Mouse (Mus musculus): ENCODE measurements around the gene Fbxw11. TPM values are rescaled to one million over a fixed set of nuclear protein-coding genes. Genes with fewer than 3 reads are reported as not detected.
"Not testable (repeated sequence)": the region's sequence is repeated elsewhere in the genome, so short reads cannot be mapped to it uniquely, and the experiment has no call there.

The Fbxw11 gene
- polyA plus RNA-seq, 1 experiment from 2014 or later = 89.8 TPM

GRCm38 (mm10) chr11:32615561-32615960 lies 27.0 kb upstream of the Fbxw11 start:
- Histone ChIP-seq H3K4me1 (replicated peaks) (peaks cover 41% of the 10 kb centered on the region), H3K9me3 (no peaks in the 10 kb centered on the region), H3K27me3 (ENCODE audit: insufficient read depth, poor library complexity, severe bottlenecking) (no peaks in the 10 kb centered on the region), H3K27ac (peak overlapping the region; percentile 64), H3K4me3 (0 out of 2 replicates have a peak overlapping the region, but pooled peaks have one; percentile 18), H3K36me3 (peaks cover 14% of the 10 kb centered on the region)
- DNase-seq (ENCODE audit: low spot score) = peak; percentile 51
- 14% methylated on average over 11 of the region's 11 CpGs for WGBS

- H3K36me3 ChIP-seq = peaks cover 14% of the 10 kb centered on the region
- H3K9me3 ChIP-seq = no peaks in the 10 kb centered on the region
- DNase-seq (ENCODE audit: low spot score) = no peak
- H3K27me3 ChIP-seq (ENCODE audit: insufficient read depth, poor library complexity, severe bottlenecking) = no peaks in the 10 kb centered on the region
- no peak overlapping the region; the same call in 1 of the 2 replicates for H3K27ac ChIP-seq
- 66% methylated on average over 6 of the region's 6 CpGs for WGBS
- peaks cover 46% of the 10 kb centered on the region for H3K4me1 ChIP-seq (replicated peaks)
- H3K4me3 ChIP-seq = no peak overlapping the region
Observed at GRCm38 (mm10) chr11:32616091-32616490, 26.4 kb upstream of the Fbxw11 start.

GRCm38 (mm10) chr11:32618036-32618435 lies 24.5 kb upstream of the Fbxw11 start:
- Histone ChIP-seq H3K9me3 (no peaks in the 10 kb centered on the region), H3K36me3 (peaks cover 12% of the 10 kb centered on the region), H3K4me1 (replicated peaks) (peaks cover 54% of the 10 kb centered on the region), H3K27ac (no peak overlapping the region), H3K4me3 (no peak overlapping the region), H3K27me3 (ENCODE audit: insufficient read depth, poor library complexity, severe bottlenecking) (peaks cover 5% of the 10 kb centered on the region; the same call in 1 of the 2 replicates)
- WGBS = 88% methylated on average over 1 of the region's 1 CpGs
- no peak for DNase-seq (ENCODE audit: low spot score)

GRCm38 (mm10) chr11:32618641-32619040 lies 23.9 kb upstream of the Fbxw11 start:
- Histone ChIP-seq H3K27ac (peak overlapping the region; percentile 66; the same call in 1 of the 2 replicates), H3K4me1 (replicated peaks) (peaks cover 60% of the 10 kb centered on the region)
- WGBS = 87% methylated on average over 5 of the region's 5 CpGs
- H3K36me3 ChIP-seq; H3K4me3 ChIP-seq; DNase-seq (ENCODE audit: low spot score); H3K9me3 ChIP-seq; H3K27me3 ChIP-seq (ENCODE audit: insufficient read depth, poor library complexity, severe bottlenecking): not testable (repeated sequence)

GRCm38 (mm10) chr11:32619257-32619816 lies 23.2 kb upstream of the Fbxw11 start:
- Histone ChIP-seq H3K27me3 (ENCODE audit: insufficient read depth, poor library complexity, severe bottlenecking) (peaks cover 5% of the 10 kb centered on the region; the same call in 1 of the 2 replicates), H3K4me1 (replicated peaks) (peaks cover 66% of the 10 kb centered on the region), H3K27ac (peak overlapping the region; percentile 66), H3K4me3 (no peak overlapping the region), H3K36me3 (0 out of 2 replicates have a peak, but pooled peaks cover 4% of the 10 kb centered on the region), H3K9me3 (no peaks in the 10 kb centered on the region)
- DNase-seq (ENCODE audit: low spot score) = no peak
- 58% methylated on average over 8 of the region's 8 CpGs for WGBS

GRCm38 (mm10) chr11:32619866-32620456 lies 22.6 kb upstream of the Fbxw11 start:
- peak; percentile 57 for DNase-seq (ENCODE audit: low spot score)
- H3K36me3 ChIP-seq = no peaks in the 10 kb centered on the region
- peaks cover 5% of the 10 kb centered on the region; the same call in 1 of the 2 replicates for H3K27me3 ChIP-seq (ENCODE audit: insufficient read depth, poor library complexity, severe bottlenecking)
- no peaks in the 10 kb centered on the region for H3K9me3 ChIP-seq
- 0 out of 2 replicates have a peak overlapping the region, but pooled peaks have one; percentile 12 for H3K27ac ChIP-seq
- WGBS = 61% methylated on average over 6 of the region's 6 CpGs
- H3K4me3 ChIP-seq = no peak overlapping the region
- peaks cover 62% of the 10 kb centered on the region for H3K4me1 ChIP-seq (replicated peaks)

GRCm38 (mm10) chr11:32621831-32622478 lies 20.6 kb upstream of the Fbxw11 start:
- Histone ChIP-seq H3K4me3 (no peak overlapping the region), H3K4me1 (replicated peaks) (peaks cover 51% of the 10 kb centered on the region), H3K27me3 (ENCODE audit: insufficient read depth, poor library complexity, severe bottlenecking) (peaks cover 5% of the 10 kb centered on the region; the same call in 1 of the 2 replicates), H3K36me3 (no peaks in the 10 kb centered on the region), H3K27ac (no peak overlapping the region), H3K9me3 (no peaks in the 10 kb centered on the region)
- 82% methylated on average over 12 of the region's 12 CpGs for WGBS
- no peak for DNase-seq (ENCODE audit: low spot score)

GRCm38 (mm10) chr11:32622479-32623190 lies 19.9 kb upstream of the Fbxw11 start:
- Histone ChIP-seq H3K27ac (no peak overlapping the region), H3K4me1 (replicated peaks) (peaks cover 51% of the 10 kb centered on the region), H3K9me3 (no peaks in the 10 kb centered on the region), H3K36me3 (no peaks in the 10 kb centered on the region), H3K27me3 (ENCODE audit: insufficient read depth, poor library complexity, severe bottlenecking) (peaks cover 5% of the 10 kb centered on the region; the same call in 1 of the 2 replicates), H3K4me3 (no peak overlapping the region)
- 87% methylated on average over 13 of the region's 13 CpGs for WGBS
- no peak for DNase-seq (ENCODE audit: low spot score)

- peaks cover 47% of the 10 kb centered on the region for H3K4me1 ChIP-seq (replicated peaks)
- no peaks in the 10 kb centered on the region for H3K36me3 ChIP-seq
- no peak for DNase-seq (ENCODE audit: low spot score)
- no peaks in the 10 kb centered on the region for H3K9me3 ChIP-seq
- peaks cover 5% of the 10 kb centered on the region; the same call in 1 of the 2 replicates for H3K27me3 ChIP-seq (ENCODE audit: insufficient read depth, poor library complexity, severe bottlenecking)
- H3K4me3 ChIP-seq = no peak overlapping the region
- 0 out of 2 replicates have a peak overlapping the region, but pooled peaks have one; percentile 37 for H3K27ac ChIP-seq
- 82% methylated on average over 5 of the region's 5 CpGs for WGBS
Observed at GRCm38 (mm10) chr11:32623236-32623635, 19.3 kb upstream of the Fbxw11 start.

- Histone ChIP-seq H3K4me1 (replicated peaks) (peaks cover 45% of the 10 kb centered on the region), H3K9me3 (no peaks in the 10 kb centered on the region), H3K27me3 (ENCODE audit: insufficient read depth, poor library complexity, severe bottlenecking) (peaks cover 5% of the 10 kb centered on the region; the same call in 1 of the 2 replicates), H3K36me3 (no peaks in the 10 kb centered on the region), H3K4me3 (no peak overlapping the region), H3K27ac (no peak overlapping the region)
- no peak for DNase-seq (ENCODE audit: low spot score)
- WGBS = 68% methylated on average over 6 of the region's 6 CpGs
Observed at GRCm38 (mm10) chr11:32623912-32624311, 18.6 kb upstream of the Fbxw11 start.

GRCm38 (mm10) chr11:32625677-32626076 lies 16.8 kb upstream of the Fbxw11 start:
- Histone ChIP-seq H3K4me3 (no peak overlapping the region), H3K9me3 (no peaks in the 10 kb centered on the region), H3K4me1 (replicated peaks) (peaks cover 27% of the 10 kb centered on the region), H3K27me3 (ENCODE audit: insufficient read depth, poor library complexity, severe bottlenecking) (peaks cover 5% of the 10 kb centered on the region; the same call in 1 of the 2 replicates), H3K36me3 (no peaks in the 10 kb centered on the region), H3K27ac (no peak overlapping the region)
- 64% methylated on average over 1 of the region's 1 CpGs for WGBS
- peak; percentile 36 for DNase-seq (ENCODE audit: low spot score)

- no peak for DNase-seq (ENCODE audit: low spot score)
- Histone ChIP-seq H3K36me3 (no peaks in the 10 kb centered on the region), H3K4me1 (replicated peaks) (peaks cover 23% of the 10 kb centered on the region), H3K27me3 (ENCODE audit: insufficient read depth, poor library complexity, severe bottlenecking) (peaks cover 5% of the 10 kb centered on the region; the same call in 1 of the 2 replicates), H3K9me3 (no peaks in the 10 kb centered on the region), H3K27ac (no peak overlapping the region), H3K4me3 (no peak overlapping the region)
- 86% methylated on average over 6 of the region's 6 CpGs for WGBS
Observed at GRCm38 (mm10) chr11:32626079-32626478, 16.4 kb upstream of the Fbxw11 start.

Measured in hindbrain, embryonic 10.5 days (tissue).